Mouse (Mus musculus) hindbrain, embryonic 16.5 days (tissue): ENCODE measurements around the gene Apol7e. TPM values are rescaled to one million over a fixed set of nuclear protein-coding genes. Genes with fewer than 3 reads are reported as not detected.
"Not testable (repeated sequence)": the region's sequence is repeated elsewhere in the genome, so short reads cannot be mapped to it uniquely, and the experiment has no call there.

Experiments
- ATAC-seq: fragments of 200-750 bp; cut with Nextera tagmentation; 2 replicates; pipeline ENCODE4 v1.8.0; 2017; ENCODE audit warnings: moderate TSS enrichment, moderate library complexity
- H3K27ac ChIP-seq: fragments of 300-500 bp; sonication (generic); 2 replicates; pipeline ENCODE4 v1.5.1; 2014; ENCODE audit warnings: low read depth, mild to moderate bottlenecking, control low read depth, low read length, moderate library complexity
- H3K27me3 ChIP-seq: fragments of 300-500 bp; sonication (generic); replicated peaks from 2 replicates; pipeline ENCODE4 v1.6.1; 2014; ENCODE audit warnings: low read length; ENCODE audit not compliant: control insufficient read depth, insufficient read depth
- H3K36me3 ChIP-seq: fragments of 300-500 bp; sonication (generic); 2 replicates; pipeline ENCODE4 v1.6.1; 2014; ENCODE audit warnings: mild to moderate bottlenecking, low read length, moderate library complexity, mixed read lengths; ENCODE audit not compliant: control insufficient read depth, insufficient read depth
- H3K4me1 ChIP-seq: fragments of 300-500 bp; sonication (generic); 2 replicates; pipeline ENCODE4 v1.6.1; 2014; ENCODE audit warnings: low read depth, low read length; ENCODE audit not compliant: control insufficient read depth, insufficient read depth
- H3K4me2 ChIP-seq: fragments of 300-500 bp; sonication (generic); 2 replicates; pipeline ENCODE4 v1.6.1; 2014; ENCODE audit warnings: mild to moderate bottlenecking, low read length, control low read depth, moderate library complexity
- H3K4me3 ChIP-seq: fragments of 300-500 bp; sonication (generic); 2 replicates; pipeline ENCODE4 v1.5.1; 2014; ENCODE audit warnings: mild to moderate bottlenecking, low read length, control low read depth, moderate library complexity
- H3K9ac ChIP-seq: fragments of 300-500 bp; sonication (generic); 2 replicates; pipeline ENCODE4 v1.6.1; 2014; ENCODE audit warnings: low read depth, mild to moderate bottlenecking, control low read depth, low read length, moderate library complexity
- H3K9me3 ChIP-seq: fragments of 300-500 bp; sonication (generic); 2 replicates; pipeline ENCODE4 v1.6.1; 2014; ENCODE audit warnings: mild to moderate bottlenecking, low read length, moderate library complexity; ENCODE audit not compliant: control insufficient read depth
- WGBS: fragments of 180-500 bp; shearing (Covaris S2); extraction: QIAGEN DNeasy Blood & Tissue Kit; methylation state at CpG from one replicate; pipeline ENCODE4 v1.1.7; 2014; 5-methylcytosine and 5-hydroxymethylcytosine counted together
- polyA plus RNA-seq: library from polyadenylated mRNA; unstranded; fragments of >200 nt; fragmentation: Nextera tagmentation; extraction: Ambion mirVana; gene quantifications from 2 replicates; pipeline ENCODE4 v1.2.1, GENCODE M21; 2015

The Apol7e gene
- polyA plus RNA-seq, 1 experiment from 2014 or later, result not detected

- WGBS, result 79% methylated on average over 10 of the region's 10 CpGs
- H3K4me2 ChIP-seq, ATAC-seq, H3K27ac ChIP-seq, H3K4me3 ChIP-seq, H3K36me3 ChIP-seq, H3K27me3 ChIP-seq, H3K4me1 ChIP-seq, H3K9me3 ChIP-seq, H3K9ac ChIP-seq: not testable (repeated sequence)
Observed at GRCm38 (mm10) chr15:77732851-77733250, 34.2 kb downstream of the Apol7e start.

- H3K4me1 ChIP-seq, H3K4me2 ChIP-seq, H3K27ac ChIP-seq, H3K27me3 ChIP-seq, H3K4me3 ChIP-seq, ATAC-seq, H3K9me3 ChIP-seq, H3K9ac ChIP-seq, H3K36me3 ChIP-seq: not testable (repeated sequence)
- 77% methylated on average over 8 of the region's 8 CpGs for WGBS
Observed at GRCm38 (mm10) chr15:77733380-77733779, 34.7 kb downstream of the Apol7e start.

GRCm38 (mm10) chr15:77733903-77734302 is 35.2 kb downstream of the Apol7e start:
- not testable (repeated sequence) for H3K9ac ChIP-seq, H3K4me2 ChIP-seq, H3K36me3 ChIP-seq, ATAC-seq, H3K4me3 ChIP-seq, H3K27ac ChIP-seq, H3K4me1 ChIP-seq, H3K9me3 ChIP-seq, H3K27me3 ChIP-seq
- WGBS, result 62% methylated on average over 4 of the region's 4 CpGs

- H3K27ac ChIP-seq, result no peak overlapping the region
- H3K36me3 ChIP-seq, result no peaks in the 10 kb centered on the region
- 77% methylated on average over 9 of the region's 9 CpGs for WGBS
- H3K27me3 ChIP-seq, result no peaks in the 10 kb centered on the region
- no peaks in the 10 kb centered on the region for H3K9me3 ChIP-seq
- H3K4me2 ChIP-seq, result no peak overlapping the region
- no peak overlapping the region for H3K9ac ChIP-seq
- no peak overlapping the region for H3K4me3 ChIP-seq
- no peaks in the 10 kb centered on the region for H3K4me1 ChIP-seq
- no peak for ATAC-seq
Observed at GRCm38 (mm10) chr15:77740511-77741297, 42.0 kb downstream of the Apol7e start.

- H3K27me3 ChIP-seq, H3K4me3 ChIP-seq, H3K9me3 ChIP-seq, H3K9ac ChIP-seq, H3K27ac ChIP-seq, H3K4me2 ChIP-seq, ATAC-seq, H3K4me1 ChIP-seq, H3K36me3 ChIP-seq: not testable (repeated sequence)
- WGBS, result 89% methylated on average over 6 of the region's 6 CpGs
Observed at GRCm38 (mm10) chr15:77741556-77741955, 42.9 kb downstream of the Apol7e start.

- Histone ChIP-seq H3K27ac (no peak overlapping the region), H3K36me3 (no peaks in the 10 kb centered on the region), H3K4me3 (no peak overlapping the region), H3K9me3 (no peaks in the 10 kb centered on the region), H3K4me2 (no peak overlapping the region), H3K27me3 (no peaks in the 10 kb centered on the region), H3K9ac (no peak overlapping the region), H3K4me1 (no peaks in the 10 kb centered on the region)
- no peak for ATAC-seq
- 45% methylated on average over 5 of the region's 5 CpGs for WGBS
Observed at GRCm38 (mm10) chr15:77744632-77745031, 46.0 kb downstream of the Apol7e start.

- Histone ChIP-seq H3K9ac (no peak overlapping the region), H3K9me3 (no peaks in the 10 kb centered on the region), H3K4me3 (no peak overlapping the region), H3K27ac (no peak overlapping the region), H3K36me3 (no peaks in the 10 kb centered on the region), H3K4me1 (no peaks in the 10 kb centered on the region), H3K27me3 (no peaks in the 10 kb centered on the region), H3K4me2 (no peak overlapping the region)
- no peak for ATAC-seq
Observed at GRCm38 (mm10) chr15:77745081-77745480, 46.4 kb downstream of the Apol7e start.

- no peaks in the 10 kb centered on the region for H3K27me3 ChIP-seq
- ATAC-seq, result no peak
- H3K9me3 ChIP-seq, result no peaks in the 10 kb centered on the region
- H3K27ac ChIP-seq, result no peak overlapping the region
- WGBS, result 87% methylated on average over 1 of the region's 1 CpGs
- no peak overlapping the region for H3K4me3 ChIP-seq
- no peak overlapping the region for H3K9ac ChIP-seq
- no peak overlapping the region for H3K4me2 ChIP-seq
- no peaks in the 10 kb centered on the region for H3K36me3 ChIP-seq
- H3K4me1 ChIP-seq, result no peaks in the 10 kb centered on the region
Observed at GRCm38 (mm10) chr15:77746326-77746725, 47.7 kb downstream of the Apol7e start.

GRCm38 (mm10) chr15:77748414-77748813 is 49.8 kb downstream of the Apol7e start:
- Histone ChIP-seq H3K9me3 (no peaks in the 10 kb centered on the region), H3K27me3 (no peaks in the 10 kb centered on the region), H3K9ac (no peak overlapping the region), H3K4me1 (no peaks in the 10 kb centered on the region), H3K4me3 (no peak overlapping the region), H3K27ac (no peak overlapping the region), H3K4me2 (no peak overlapping the region), H3K36me3 (no peaks in the 10 kb centered on the region)
- ATAC-seq, result no peak
- 91% methylated on average over 3 of the region's 3 CpGs for WGBS
